Mouse (Mus musculus) forebrain, embryonic 11.5 days (tissue): ENCODE data around the gene Dock4. TPM values are rescaled to one million over a fixed set of nuclear protein-coding genes. Genes with fewer than 3 reads are reported as not detected.
"Not testable (repeated sequence)": the region's sequence is repeated elsewhere in the genome, so short reads cannot be mapped to it uniquely, and the experiment has no call there.

Experiments used
- ATAC-seq: fragments of 200-750 bp; cut with Nextera tagmentation; replicated peaks from 2 replicates; pipeline ENCODE4 v1.8.0; 2017; ENCODE audit warnings: moderate TSS enrichment; ENCODE audit not compliant: low FRiP score
- DNase-seq: peaks from one replicate; pipeline ENCODE4 v3.0.0-alpha.2; 2017; ENCODE audit warnings: low spot score
- H3K27ac ChIP-seq: fragments of 300-500 bp; sonication (generic); 2 replicates; pipeline ENCODE4 v1.5.1; 2014; ENCODE audit warnings: low read depth, low read length
- H3K27me3 ChIP-seq: fragments of 300-500 bp; sonication (generic); 2 replicates; pipeline ENCODE4 v1.6.1; 2014; ENCODE audit warnings: mild to moderate bottlenecking, low read length, mixed read lengths; ENCODE audit not compliant: control insufficient read depth, insufficient read depth
- H3K36me3 ChIP-seq: fragments of 300-500 bp; sonication (generic); 2 replicates; pipeline ENCODE4 v1.6.1; 2014; ENCODE audit warnings: mild to moderate bottlenecking, low read length, moderate library complexity, mixed read lengths; ENCODE audit not compliant: control insufficient read depth, insufficient read depth
- H3K4me1 ChIP-seq: fragments of 300-500 bp; sonication (generic); replicated peaks from 2 replicates; pipeline ENCODE4 v1.6.1; 2014; ENCODE audit warnings: low read length, mixed read lengths; ENCODE audit not compliant: control insufficient read depth, insufficient read depth
- H3K4me2 ChIP-seq: fragments of 300-500 bp; sonication (generic); 2 replicates; pipeline ENCODE4 v1.6.1; 2014; ENCODE audit warnings: low read depth, mild to moderate bottlenecking, low read length, moderate library complexity, mixed read lengths; ENCODE audit not compliant: severe bottlenecking
- H3K4me3 ChIP-seq: fragments of 300-500 bp; sonication (generic); 2 replicates; pipeline ENCODE4 v1.5.1; 2014; ENCODE audit warnings: low read depth, low read length
- H3K9ac ChIP-seq: fragments of 300-500 bp; sonication (generic); 2 replicates; pipeline ENCODE4 v1.6.1; 2014; ENCODE audit warnings: low read length
- H3K9me3 ChIP-seq: fragments of 300-500 bp; sonication (generic); 2 replicates; pipeline ENCODE4 v1.6.1; 2016; ENCODE audit warnings: low read length, mixed read lengths; ENCODE audit not compliant: control insufficient read depth
- WGBS: fragments of 180-500 bp; shearing (Covaris S2); extraction: QIAGEN DNeasy Blood & Tissue Kit; methylation state at CpG from one replicate; pipeline ENCODE4 v1.1.7; 2014; 5-methylcytosine and 5-hydroxymethylcytosine counted together
- polyA plus RNA-seq: library from polyadenylated mRNA; unstranded; fragments of >200 nt; fragmentation: Nextera tagmentation; extraction: Ambion mirVana; gene quantifications from 2 replicates; pipeline ENCODE4 v1.2.1, GENCODE M21; 2014

Gene Dock4
- polyA plus RNA-seq, 1 experiment from 2014 or later, result 18.7 TPM

DNA sequence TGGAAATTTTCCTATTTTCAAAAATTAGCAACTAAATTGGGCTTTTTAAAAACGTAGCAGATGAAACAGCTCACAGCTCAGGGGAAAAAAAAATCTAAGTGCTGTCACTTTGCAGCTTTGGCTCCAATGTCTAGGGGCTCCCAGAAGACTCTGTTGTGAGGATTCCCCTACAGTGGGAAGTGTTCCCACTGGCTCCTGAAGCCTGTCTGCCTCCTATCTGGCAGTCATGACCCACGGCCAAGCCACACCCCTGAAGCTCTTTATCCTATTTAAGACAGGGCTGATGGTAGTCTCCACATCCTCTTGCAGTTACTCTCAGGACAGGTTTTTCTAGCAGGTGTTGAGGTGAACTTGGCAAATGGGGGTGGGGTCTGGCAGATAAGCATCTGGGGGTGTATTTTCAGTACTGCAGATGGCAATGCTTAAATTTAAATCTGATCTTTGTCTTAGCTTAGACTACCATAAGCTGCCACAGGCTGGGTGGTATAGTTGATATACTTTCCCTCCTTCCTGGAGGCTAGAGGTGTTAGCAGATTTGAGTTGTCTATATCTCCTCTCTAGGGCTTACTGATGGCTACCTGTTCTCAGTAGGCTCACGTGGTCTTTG, 397.8 kb downstream of the Dock4 start:
- no peaks in the 10 kb centered on the region for H3K4me1 ChIP-seq
- peaks cover 6% of the 10 kb centered on the region; the same call in 1 of the 2 replicates for H3K27me3 ChIP-seq
- H3K36me3 ChIP-seq, result no peaks in the 10 kb centered on the region
- no peak overlapping the region for H3K27ac ChIP-seq
- no peak for ATAC-seq
- WGBS, result 76% methylated on average over 3 of the region's 3 CpGs
- H3K4me3 ChIP-seq, result no peak overlapping the region
- no peak overlapping the region for H3K9ac ChIP-seq
- no peak for DNase-seq
- H3K4me2 ChIP-seq, result no peak overlapping the region
- H3K9me3 ChIP-seq, result no peaks in the 10 kb centered on the region

DNA sequence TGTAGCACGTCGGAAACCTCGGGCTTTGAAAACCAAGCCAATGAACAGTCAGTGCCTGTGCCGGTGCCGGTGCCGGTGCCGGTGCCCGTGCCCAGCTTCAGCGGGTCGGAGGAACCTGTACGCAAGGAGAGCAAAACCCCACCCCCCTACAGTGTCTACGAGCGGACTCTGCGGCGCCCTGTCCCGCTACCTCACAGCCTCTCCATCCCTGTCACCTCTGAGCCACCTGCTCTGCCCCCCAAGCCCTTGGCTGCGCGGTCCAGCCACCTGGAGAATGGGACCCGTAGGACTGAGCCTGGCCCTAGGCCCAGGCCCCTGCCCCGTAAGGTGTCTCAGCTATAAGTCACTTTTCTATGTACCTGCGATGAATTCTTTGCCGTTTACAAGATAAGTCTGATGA, 398.6 kb downstream of the Dock4 start:
- DNase-seq (no peak), ATAC-seq (no peak)
- H3K9ac ChIP-seq, result no peak overlapping the region
- no peaks in the 10 kb centered on the region for H3K36me3 ChIP-seq
- H3K27ac ChIP-seq, result no peak overlapping the region
- H3K27me3 ChIP-seq, result peaks cover 4% of the 10 kb centered on the region; the same call in 1 of the 2 replicates
- 90% methylated on average over 22 of the region's 22 CpGs for WGBS
- H3K4me3 ChIP-seq, result no peak overlapping the region
- no peaks in the 10 kb centered on the region for H3K4me1 ChIP-seq
- H3K9me3 ChIP-seq, result no peaks in the 10 kb centered on the region
- H3K4me2 ChIP-seq, result no peak overlapping the region

DNA sequence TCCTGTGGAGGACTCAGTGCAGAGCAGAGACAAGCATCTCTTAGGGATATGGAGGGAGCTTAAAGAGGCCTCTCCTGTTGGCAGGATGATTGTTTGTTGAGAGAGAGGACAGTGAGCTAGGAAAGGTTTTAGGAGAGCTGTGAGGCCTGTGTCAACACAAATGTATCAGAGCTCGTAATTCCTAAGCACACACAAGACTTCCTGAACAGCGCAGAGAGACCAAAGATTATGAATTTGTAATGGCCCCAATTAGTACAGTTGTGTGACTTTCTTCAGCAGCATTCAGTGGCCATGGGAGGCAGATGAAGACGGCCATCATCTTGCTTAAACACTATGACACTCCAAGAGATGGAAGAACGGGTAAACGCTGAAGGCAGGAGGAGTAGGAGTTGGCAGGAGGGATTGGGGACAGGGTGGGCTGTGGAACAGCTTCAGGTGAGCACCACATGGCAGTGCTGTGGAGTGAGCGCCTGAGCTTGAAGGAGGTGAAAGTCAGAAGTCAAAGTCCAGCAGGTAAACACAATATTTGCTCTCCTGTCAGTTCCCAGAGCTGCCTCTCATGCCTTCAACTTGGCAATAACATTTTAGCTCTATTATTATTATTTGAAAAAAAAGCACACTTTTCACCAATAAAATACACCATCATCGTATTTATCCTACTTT, 409.1 kb downstream of the Dock4 start:
- no peaks in the 10 kb centered on the region for H3K27me3 ChIP-seq
- no peak overlapping the region for H3K4me3 ChIP-seq
- H3K27ac ChIP-seq, result no peak overlapping the region
- H3K9me3 ChIP-seq, result no peaks in the 10 kb centered on the region
- H3K4me2 ChIP-seq, result no peak overlapping the region
- WGBS, result 89% methylated on average over 7 of the region's 7 CpGs
- no peak overlapping the region for H3K9ac ChIP-seq
- DNase-seq (no peak), ATAC-seq (no peak)
- no peaks in the 10 kb centered on the region for H3K36me3 ChIP-seq
- no peaks in the 10 kb centered on the region for H3K4me1 ChIP-seq

DNA sequence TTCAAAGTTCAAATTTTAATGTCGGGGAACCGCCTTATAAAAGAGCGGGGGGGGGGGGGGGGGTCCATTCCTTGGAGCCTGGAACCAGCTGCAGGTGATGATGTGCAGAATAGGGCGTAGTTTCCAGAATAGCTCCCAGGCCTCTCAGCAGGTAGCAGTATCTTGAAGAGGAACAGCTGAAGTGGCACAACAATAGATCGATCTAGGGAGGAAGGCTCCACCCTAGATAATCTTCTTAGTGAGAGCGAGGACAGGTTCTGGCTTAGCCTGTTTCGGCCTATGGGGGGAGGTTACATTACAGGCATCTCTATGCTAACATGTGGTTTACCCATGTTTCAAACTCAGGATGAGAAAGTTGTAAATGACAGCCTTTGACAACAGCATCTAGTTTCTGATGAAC, 411.7 kb downstream of the Dock4 start:
- DNase-seq (no peak), ATAC-seq (no peak)
- no peaks in the 10 kb centered on the region for H3K9me3 ChIP-seq
- no peak overlapping the region for H3K4me2 ChIP-seq
- no peak overlapping the region for H3K9ac ChIP-seq
- H3K27ac ChIP-seq, result no peak overlapping the region
- H3K36me3 ChIP-seq, result no peaks in the 10 kb centered on the region
- H3K4me3 ChIP-seq, result no peak overlapping the region
- H3K4me1 ChIP-seq, result no peaks in the 10 kb centered on the region
- 83% methylated on average over 7 of the region's 7 CpGs for WGBS
- H3K27me3 ChIP-seq, result no peaks in the 10 kb centered on the region

GRCm38 (mm10) chr12:40858763-40859162, 413.0 kb downstream of the Dock4 start:
- not testable (repeated sequence) for H3K9ac ChIP-seq, H3K4me1 ChIP-seq, H3K36me3 ChIP-seq, H3K27me3 ChIP-seq, ATAC-seq, H3K4me2 ChIP-seq, H3K9me3 ChIP-seq, H3K4me3 ChIP-seq, H3K27ac ChIP-seq, DNase-seq
- WGBS, result 82% methylated on average over 7 of the region's 7 CpGs

- Histone ChIP-seq H3K9me3 (no peaks in the 10 kb centered on the region; the same call in 1 of the 2 replicates), H3K4me2 (no peak overlapping the region), H3K36me3 (no peaks in the 10 kb centered on the region), H3K4me1 (no peaks in the 10 kb centered on the region), H3K4me3 (no peak overlapping the region), H3K27me3 (no peaks in the 10 kb centered on the region), H3K27ac (no peak overlapping the region), H3K9ac (no peak overlapping the region)
- 94% methylated on average over 5 of the region's 5 CpGs for WGBS
- no peak for DNase-seq
- ATAC-seq, result no peak
These were observed 424.6 kb downstream of the Dock4 start for GRCm38 (mm10) chr12:40870387-40870786.

DNA sequence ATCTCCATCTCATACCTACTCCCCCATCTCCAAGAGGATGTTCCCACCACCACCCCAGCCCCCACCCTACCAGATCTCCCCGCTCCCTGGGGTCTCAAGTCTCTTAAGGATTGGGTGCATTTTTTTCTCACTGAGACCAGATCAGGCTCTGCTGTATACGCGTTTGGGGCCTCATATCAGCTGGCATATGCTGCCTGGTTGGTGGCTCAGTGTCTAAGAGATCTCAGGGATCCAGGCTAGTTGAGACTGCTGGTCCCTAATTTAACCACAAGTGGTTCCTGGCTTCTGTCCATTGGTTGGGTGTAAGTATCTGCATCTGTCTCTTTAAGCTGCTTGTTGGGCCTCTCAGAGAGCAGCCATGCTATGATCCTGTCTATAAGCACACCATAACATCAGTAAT, 427.0 kb downstream of the Dock4 start:
- ATAC-seq (no peak), DNase-seq (no peak)
- H3K27ac ChIP-seq, result no peak overlapping the region
- no peaks in the 10 kb centered on the region for H3K36me3 ChIP-seq
- no peak overlapping the region for H3K4me2 ChIP-seq
- no peaks in the 10 kb centered on the region; the same call in 1 of the 2 replicates for H3K9me3 ChIP-seq
- H3K4me3 ChIP-seq, result no peak overlapping the region
- WGBS, result 99% methylated on average over 3 of the region's 3 CpGs
- no peak overlapping the region for H3K9ac ChIP-seq
- H3K4me1 ChIP-seq, result no peaks in the 10 kb centered on the region
- no peaks in the 10 kb centered on the region for H3K27me3 ChIP-seq

- H3K36me3 ChIP-seq, H3K27ac ChIP-seq, H3K9me3 ChIP-seq, ATAC-seq, H3K4me2 ChIP-seq, DNase-seq, H3K4me3 ChIP-seq, H3K27me3 ChIP-seq, H3K4me1 ChIP-seq, H3K9ac ChIP-seq: not testable (repeated sequence)
- WGBS, result 82% methylated on average over 7 of the region's 7 CpGs
These were observed 427.5 kb downstream of the Dock4 start for GRCm38 (mm10) chr12:40873267-40873666.

GRCm38 (mm10) chr12:40884976-40885375, 439.2 kb downstream of the Dock4 start:
- DNase-seq, result no peak
- no peak overlapping the region for H3K9ac ChIP-seq
- H3K36me3 ChIP-seq, result no peaks in the 10 kb centered on the region
- H3K27me3 ChIP-seq, result no peaks in the 10 kb centered on the region
- 90% methylated on average over 3 of the region's 3 CpGs for WGBS
- H3K4me1 ChIP-seq, result no peaks in the 10 kb centered on the region
- no peak overlapping the region for H3K27ac ChIP-seq
- no peaks in the 10 kb centered on the region for H3K9me3 ChIP-seq
- ATAC-seq, result no peak
- H3K4me3 ChIP-seq, result no peak overlapping the region
- no peak overlapping the region for H3K4me2 ChIP-seq
